Mouse (Mus musculus) urinary bladder, postnatal 4 days (tissue): ENCODE measurements around the gene Dcdc2a.

Source experiments
- DNase-seq, 2 experiments: peaks; one replicate each; pipeline ENCODE4 v3.0.0; 2021 to 2022; ENCODE audit warnings: low spot score in 2 of 2

The Dcdc2a gene

DNA sequence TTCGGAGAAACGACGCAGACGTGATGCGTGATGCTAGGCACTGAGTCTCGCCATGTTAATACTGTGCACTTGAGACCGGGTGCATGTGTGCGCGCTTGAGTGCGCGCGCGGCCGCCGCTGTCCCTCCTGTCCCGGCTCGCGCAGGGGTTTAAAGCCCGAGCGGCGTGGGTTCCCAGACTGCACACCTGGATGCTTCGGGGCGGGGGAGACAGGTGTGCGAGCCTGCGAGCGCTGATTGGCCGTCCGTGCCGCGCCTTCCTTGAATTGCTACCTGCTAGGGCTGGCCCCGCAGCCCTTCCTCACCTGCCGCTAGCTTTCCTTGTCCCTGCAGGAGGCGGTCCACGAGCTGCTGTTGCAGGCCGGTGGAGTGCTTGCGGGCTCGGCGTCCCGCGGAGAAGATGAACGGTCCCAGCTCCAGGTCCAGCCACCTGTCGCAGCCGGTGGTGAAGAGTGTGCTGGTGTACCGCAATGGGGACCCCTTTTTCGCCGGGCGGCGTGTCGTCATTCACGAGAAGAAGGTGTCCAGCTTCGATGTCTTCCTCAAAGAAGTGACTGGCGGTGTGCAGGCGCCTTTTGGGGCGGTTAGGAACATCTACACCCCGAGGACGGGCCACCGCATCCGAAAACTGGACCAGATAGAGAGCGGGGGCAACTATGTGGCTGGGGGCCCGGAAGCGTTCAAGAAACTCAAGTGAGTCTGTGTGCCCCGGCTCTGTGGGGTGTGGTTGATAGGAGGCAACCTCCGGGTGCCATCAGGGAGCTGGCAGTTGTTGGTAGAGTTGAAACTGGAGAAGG, at the start of gene Dcdc2a:
Gene Dcdc2a (plus strand): TSS at position 132 of the 795 bp plus-strand sequence.
- no peak for DNase-seq

DNA sequence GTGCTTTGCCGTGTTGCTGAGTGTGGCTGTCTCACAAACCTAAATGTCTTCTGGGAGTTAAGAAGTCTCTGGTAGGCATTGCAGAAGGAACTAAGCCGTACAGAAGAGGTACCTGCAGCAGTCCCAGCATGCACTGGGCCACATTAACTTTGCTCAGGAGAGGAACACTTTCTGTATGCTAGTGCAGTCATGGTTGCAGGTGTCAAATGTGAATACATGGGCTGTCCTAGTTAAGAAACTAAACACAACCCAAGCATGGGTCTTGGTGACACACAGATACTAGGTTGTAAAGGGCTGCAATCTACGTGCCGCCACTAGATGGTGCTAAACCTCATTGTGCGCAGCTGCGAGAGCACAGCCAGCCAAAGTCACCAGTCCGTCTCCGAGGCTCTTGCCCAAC, 48.7 kb upstream of the Dcdc2a start:
- no peak for DNase-seq

DNA sequence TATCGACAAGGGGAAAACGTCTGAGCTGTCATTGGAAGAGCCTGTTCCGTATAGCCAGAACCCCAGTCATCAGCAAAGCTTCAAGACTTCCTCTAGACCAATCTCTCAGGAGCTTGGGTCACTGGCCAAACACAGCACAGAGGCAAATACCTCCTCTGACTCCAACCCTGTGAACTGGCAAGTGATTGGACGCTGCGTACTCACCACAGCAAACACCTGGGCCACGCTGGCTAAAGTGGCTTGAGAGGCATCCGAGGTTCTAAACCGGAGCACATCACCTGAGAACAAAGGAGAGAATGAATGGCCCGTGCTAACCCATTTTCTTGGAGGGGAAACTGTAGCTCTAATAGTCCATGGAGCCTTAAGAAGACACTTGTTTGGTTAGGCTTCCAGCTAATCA, 37.5 kb upstream of the Dcdc2a start:
- no peak for DNase-seq

DNA sequence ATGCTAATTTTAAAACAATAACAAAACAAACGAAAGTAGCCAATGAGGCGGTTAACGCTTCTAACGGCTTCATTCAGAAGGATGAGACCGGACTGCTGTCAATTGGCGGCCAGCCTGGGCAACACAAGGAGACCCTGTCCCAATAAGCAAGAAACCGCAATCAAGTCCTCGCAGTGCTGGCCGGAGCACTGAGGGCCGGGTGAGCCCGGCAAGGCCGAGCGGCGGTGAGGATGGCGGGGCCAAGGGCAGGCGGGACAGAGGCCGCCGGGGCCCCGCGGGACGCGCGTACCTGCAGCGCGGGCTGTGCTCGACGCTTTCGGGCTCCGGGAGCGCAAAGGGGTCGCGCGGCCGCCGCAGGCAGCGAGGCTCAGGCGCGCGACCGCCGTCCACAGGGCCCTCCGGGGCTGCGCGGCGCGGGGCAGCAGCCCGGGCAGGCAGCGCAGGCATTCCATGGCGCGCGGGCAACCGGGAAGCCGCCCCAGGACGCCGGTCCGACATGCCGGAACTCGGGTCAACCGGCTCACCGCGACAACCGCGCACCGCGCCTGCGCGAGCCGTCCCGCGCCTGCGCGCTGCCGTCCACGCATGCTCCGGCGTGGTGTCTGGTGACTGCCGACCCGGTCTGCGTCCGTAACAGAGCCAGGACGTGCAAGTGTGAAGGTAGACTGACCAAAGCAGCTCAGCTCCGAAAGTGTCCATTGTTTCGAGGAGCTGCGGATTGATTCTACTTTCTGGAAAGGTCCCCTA, 35.8 kb upstream of the Dcdc2a start, which contains the start of gene Mrs2:
Gene Mrs2 (minus strand): TSS at position 587 of the 747 bp plus-strand sequence.
- DNase-seq: peak; percentile 86 to 88

DNA sequence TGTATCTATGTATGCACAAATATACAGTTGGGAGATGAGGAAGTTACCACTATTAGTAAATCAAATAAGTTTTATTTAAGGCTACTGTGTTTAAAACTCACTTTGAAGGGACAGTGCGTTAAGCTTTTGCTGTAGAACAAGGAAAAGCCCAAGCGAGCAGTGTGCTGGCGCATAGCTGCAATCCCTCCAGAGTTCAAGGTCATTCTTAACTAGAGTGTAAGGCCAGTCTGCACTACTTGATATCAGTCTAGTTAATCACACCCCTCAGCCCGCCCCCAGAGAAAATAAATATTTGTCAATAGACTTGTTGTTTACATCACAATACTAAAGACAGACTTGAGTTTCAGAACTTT, 35.3 kb upstream of the Dcdc2a start:
- DNase-seq: no peak

GRCm38 (mm10) chr13:25022386-25022785, 33.4 kb upstream of the Dcdc2a start:
- DNase-seq: no peak

GRCm38 (mm10) chr13:25023129-25023528, 32.7 kb upstream of the Dcdc2a start:
- DNase-seq: no peak

DNA sequence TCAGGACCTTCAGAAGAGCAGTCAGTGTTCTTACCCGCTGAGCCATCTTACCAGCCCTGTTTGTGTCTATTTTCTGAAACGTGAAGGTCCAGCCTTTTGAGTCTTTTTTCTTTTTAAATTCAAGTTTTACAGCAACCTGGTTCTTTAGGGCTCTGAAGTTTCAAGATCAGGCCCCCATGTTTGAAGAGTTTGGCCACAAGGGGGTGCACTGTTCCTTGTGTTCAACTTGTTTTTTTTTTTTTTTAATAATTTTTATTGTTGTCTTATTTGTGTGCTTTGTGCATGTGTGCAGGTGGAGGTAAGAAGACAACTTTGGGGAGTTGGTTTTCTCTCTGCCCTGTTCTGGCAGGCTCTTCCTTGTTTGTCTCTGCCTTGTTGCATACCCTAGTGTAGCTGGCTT, 31.1 kb upstream of the Dcdc2a start:
- DNase-seq: no peak

GRCm38 (mm10) chr13:25026409-25027113, 29.2 kb upstream of the Dcdc2a start:
- no peak for DNase-seq

GRCm38 (mm10) chr13:25027114-25027425, 28.7 kb upstream of the Dcdc2a start:
- DNase-seq: no peak

GRCm38 (mm10) chr13:25039488-25039887, 16.3 kb upstream of the Dcdc2a start:
- no peak for DNase-seq

DNA sequence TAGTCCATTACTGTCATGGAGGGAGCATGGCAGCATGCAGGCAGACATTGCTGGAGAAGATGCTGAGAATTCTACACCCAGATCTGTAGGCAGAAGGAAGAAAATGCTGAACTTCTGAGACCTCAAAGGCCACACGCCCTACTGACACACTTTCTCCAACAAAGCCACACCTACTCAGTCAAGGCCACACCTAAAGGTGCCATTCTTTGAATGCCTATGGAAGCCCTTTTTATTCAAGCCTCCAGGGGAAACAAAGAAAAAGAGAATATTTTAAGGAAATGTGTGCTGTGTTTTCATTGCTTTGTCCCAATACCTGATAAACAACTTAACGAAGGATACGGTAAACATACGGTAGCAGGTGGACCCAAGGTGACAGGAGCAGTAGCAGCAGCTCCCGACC, 3.1 kb upstream of the Dcdc2a start:
- no peak for DNase-seq

DNA sequence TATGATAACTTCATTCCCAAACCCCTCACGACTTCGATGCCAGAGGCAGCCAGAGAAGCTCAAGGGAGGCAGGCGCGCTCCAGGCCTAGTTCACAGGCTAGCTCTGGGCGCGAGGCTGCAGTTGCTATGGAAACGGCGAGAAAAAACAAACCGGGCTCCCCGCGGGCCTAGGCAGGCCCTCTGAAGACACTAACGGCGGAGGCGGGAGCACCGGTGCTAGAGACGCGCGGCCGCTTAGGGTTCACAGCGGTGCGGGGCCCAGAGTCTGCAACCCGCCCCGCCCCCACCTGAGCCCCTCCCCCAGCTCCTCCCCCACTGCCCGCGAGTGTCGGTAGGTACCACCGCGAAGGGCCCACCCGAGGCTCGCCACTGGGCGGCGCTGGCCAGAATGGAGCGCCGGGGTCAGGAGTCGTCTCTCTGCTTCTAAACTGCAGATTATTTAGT, 671 bp upstream of the Dcdc2a start:
- DNase-seq: peak in 1 of 2 experiments; percentile 30

DNA sequence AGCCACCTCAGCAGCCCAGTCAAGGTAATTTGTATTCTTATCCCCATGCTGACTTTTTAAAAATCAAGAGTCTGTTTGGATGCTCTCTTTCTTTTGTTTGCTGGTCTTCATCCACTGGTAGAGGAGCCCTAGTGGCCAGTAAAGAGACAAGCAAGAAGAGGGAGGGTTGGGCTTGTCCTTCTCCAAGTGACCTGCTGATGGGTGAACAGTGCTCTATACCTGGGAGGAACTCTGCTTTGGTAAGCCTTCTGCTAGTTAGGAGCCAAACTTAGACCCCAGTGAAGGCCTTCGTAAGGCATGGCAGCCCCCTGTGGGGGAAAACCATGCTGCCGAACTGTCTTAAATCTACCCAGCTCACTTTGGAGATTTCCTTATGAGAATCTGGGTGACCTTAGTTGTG, 10.9 kb downstream of the Dcdc2a start:
- DNase-seq: peak in 1 of 2 experiments; percentile 8

DNA sequence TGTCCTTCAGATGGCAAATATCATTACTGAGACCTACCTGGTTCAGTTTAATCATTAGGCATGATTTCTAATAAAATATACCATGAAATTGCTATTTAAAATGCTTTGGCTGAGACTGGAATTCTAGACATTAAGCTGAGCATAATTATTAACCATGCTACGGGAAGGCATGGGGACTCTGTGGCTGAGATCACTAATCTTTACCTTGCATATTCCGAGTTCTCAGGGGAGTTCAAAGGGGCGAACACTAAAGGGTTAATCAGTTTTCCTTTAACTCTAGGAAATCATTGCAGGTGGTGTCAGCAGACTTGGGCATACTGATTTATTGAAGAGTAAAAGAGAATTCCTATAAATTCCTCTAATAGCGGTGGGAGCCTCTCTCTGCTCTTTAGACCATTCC, 11.4 kb downstream of the Dcdc2a start:
- DNase-seq: no peak

DNA sequence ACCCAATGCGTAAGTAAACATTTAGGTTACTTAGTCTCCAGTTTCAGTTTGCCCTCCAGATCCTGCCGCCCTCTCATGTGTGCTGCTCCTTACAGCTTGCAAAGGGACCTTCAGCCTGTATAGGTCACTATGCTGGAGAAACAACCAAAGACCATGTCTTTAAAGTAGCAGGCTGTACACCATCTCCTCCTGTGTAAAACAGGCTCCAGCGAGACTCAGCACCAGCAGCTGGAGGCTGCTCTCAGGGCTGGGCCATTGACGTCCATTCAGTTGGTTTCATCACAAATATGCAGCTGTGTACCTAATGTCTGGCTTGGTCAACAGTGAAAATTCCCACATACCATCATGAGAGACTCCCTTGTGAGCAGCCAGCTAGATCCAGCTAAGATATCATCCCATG, 14.0 kb downstream of the Dcdc2a start:
- no peak for DNase-seq

DNA sequence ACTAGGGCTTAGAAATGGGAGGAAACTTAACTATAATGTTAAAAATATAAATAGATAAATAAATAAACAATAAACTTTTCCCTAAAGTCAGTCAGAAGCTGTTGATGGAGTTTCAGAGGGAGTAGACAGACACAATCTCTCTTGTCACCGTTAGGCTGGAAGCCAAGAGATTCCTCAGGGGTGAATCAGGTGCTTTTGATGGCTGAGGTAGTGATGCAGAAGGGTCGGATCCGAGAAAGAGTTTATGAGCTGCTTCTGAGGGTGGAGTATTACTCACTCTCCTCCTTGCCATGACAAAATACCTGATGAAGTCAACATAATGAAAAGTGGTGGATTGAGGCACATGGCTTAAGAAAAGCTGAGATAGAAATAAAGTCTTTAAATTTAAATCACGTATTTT, 15.0 kb downstream of the Dcdc2a start:
- no peak for DNase-seq

DNA sequence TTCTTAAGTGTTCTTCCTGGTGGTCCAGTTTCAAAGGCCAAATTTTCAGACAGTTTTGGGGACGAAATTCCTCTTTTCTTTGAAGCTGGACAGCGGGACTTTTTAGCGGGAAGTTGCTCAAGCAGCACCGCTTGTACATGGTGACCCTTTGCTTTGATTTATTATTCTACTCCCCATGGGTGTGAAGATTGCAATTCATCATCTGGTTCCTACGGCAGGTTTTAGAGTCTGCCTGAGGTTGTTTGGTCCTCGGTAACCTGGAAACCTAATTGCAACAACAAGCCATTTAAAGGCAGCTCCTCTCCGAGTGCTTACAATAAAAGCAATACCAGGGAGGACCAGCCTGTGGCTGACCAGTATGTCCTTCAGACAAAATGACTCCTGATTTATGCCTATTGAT, 21.5 kb downstream of the Dcdc2a start:
- DNase-seq: no peak

DNA sequence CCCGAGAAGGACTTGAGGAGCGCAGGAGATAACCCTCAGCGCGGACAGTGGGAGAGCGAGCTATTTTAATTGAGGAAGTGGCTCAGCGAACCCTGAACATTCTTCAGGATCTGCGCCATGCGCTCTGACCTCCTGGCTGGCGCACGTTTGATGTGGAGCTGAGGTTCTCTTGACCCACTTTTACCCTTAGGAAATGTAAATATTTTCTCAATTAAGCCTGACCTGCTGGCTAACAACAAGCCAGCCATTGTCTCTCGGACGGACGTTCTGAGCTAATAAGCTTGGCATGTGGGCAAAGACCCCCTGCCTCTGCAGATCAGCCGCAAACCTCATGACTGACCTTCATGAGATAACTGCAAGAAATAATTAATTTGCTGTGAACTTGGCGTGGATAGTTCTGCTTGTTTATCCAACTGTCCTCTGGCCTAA, 27.4 kb downstream of the Dcdc2a start:
- DNase-seq: no peak

- peak in 1 of 2 experiments; percentile 29 for DNase-seq
Measured at GRCm38 (mm10) chr13:25085147-25085546, 29.3 kb downstream of the Dcdc2a start.

GRCm38 (mm10) chr13:25091347-25091746, 35.5 kb downstream of the Dcdc2a start:
- no peak for DNase-seq

DNA sequence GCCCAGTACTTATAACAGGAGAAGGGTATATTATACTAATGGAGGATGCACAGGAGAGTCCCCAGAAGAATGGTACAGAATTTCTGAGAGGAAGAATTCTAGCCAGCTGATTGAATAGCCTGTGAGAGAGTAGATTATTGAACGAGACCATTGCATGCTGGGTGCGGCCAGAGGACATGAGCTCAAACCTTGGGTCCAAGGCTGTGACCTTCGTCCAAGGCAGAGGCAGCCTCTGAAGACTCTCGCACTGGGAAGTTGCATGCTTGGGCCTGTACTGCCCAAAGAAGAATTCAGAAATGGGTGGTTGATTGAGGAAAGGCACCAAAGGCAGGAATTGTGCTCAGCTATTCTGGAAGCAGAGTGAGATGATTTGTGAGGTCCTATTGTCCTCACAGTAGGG, 38.0 kb downstream of the Dcdc2a start:
- no peak for DNase-seq

DNA sequence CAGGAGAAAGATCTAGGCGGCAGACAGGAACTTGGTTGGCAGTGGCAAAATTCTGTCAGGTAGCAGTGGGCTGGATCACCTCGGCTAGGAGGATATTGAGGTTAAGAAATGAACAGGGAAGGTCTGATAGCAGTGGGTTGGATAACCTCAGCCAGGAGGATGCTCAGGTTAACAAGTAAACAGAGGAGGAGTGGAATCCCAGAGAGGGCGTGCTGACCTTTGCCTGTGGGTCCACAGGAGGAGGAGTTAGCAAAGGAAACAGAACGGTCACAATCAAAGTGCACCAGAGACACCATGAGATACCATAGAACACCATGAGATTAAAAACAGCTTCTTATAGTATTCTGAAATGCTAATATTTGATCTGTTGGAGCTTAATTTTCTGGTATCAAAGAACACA, 38.6 kb downstream of the Dcdc2a start:
- DNase-seq: no peak
